ENCODE assay signal across 9 mouse cellular contexts in the genomic region with DNA sequence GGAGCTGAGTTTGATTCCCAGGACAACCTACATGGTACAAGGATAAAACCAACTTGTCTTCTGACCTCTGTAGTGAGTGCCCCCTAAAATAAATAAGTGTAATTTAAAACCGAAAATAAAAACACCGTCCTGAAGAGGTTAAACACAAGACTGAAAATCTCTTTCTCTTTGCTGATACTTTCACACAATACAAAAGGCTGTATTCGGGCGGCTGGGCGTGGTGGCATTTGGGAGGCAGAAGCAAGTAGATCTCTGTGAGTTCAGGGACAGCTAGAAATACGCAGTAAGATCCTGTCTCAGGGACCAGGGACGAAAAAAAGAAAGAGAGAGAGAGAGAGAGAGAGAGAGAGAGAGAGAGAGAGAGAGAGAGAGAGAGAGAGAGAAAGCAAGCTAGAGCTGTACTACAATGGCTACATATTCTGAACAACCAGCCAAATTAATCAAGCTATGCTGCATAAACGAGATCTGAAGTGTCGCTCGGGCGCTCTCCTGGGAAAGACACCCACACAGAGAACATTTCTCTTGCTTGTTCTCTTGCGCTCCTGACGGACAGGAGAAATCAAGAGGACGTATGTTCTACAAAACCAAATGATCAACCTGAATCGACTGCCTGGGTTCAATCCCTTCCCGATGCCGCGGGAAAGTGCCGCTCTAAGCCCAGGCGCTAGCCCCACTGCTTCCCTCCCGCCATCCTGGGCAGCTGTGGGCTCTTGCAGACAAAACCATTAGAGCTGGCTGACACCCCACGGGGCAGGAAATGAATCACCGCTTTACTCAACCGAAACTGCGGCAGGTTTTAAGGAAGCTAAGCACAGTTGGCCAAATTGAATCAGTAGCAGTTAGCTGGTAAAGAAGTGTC. TPM values are rescaled to one million over a fixed set of nuclear protein-coding genes. Genes with fewer than 3 reads are reported as not detected.
DNase-seq lines count a peak whose midpoint lies in the region; ATAC-seq lines count a peak whose summit lies in the region.
"Had no signal": no experiment of that assay in that cellular context is flagged by ENCODE, and none has a peak within 500 bp of the region (broad histone marks: within the 10 kb centered on the region; RNA-seq: fewer than 3 reads in every experiment).

No protein-coding gene starts in this region.

- peak overlapping the region; percentile 53 for H3K4me3 ChIP-seq in embryonic facial prominence, embryonic 10.5 days
- H3K4me3 ChIP-seq in limb, embryonic 13.5 days, result peak overlapping the region; percentile 36
- peak overlapping the region; percentile 24 for H3K4me3 ChIP-seq in midbrain, embryonic 14.5 days (replicated peaks; ENCODE audit: low read depth, low read length)

- peak; percentile 60 to 63 for DNase-seq in left cerebral cortex, adult 18-20 months (ENCODE audit: low spot score in 2 of 2)
- no peak for DNase-seq in left cerebral cortex, adult 11 months (ENCODE audit: low spot score)
- peak; percentile 65 for DNase-seq in embryonic facial prominence, embryonic 10.5 days (ENCODE audit: low spot score)
- peak; percentile 83 to 86 for DNase-seq in heart, adult 18-20 months
- peak; percentile 61 for DNase-seq in kidney, adult 18-20 months
- DNase-seq in midbrain, embryonic 14.5 days, result peak; percentile 78
- peak; percentile 61 to 80 for DNase-seq in spleen, postnatal 4 days (ENCODE audit: low spot score in 2 of 2)

- ATAC-seq in limb, embryonic 13.5 days (ENCODE audit: low FRiP score, low read depth), result 0 out of 2 replicates have a peak, but pooled peaks have one; percentile 32
- ATAC-seq in midbrain, embryonic 14.5 days (ENCODE audit: low FRiP score, low TSS enrichment), result 0 out of 2 replicates have a peak, but pooled peaks have one; percentile 58

- peak overlapping the region; percentile 68 for H3K4me2 ChIP-seq in limb, embryonic 13.5 days (replicated peaks)
- peak overlapping the region; percentile 56 for H3K4me2 ChIP-seq in midbrain, embryonic 14.5 days (ENCODE audit: low read length)

- H3K27me3 ChIP-seq in embryonic facial prominence, embryonic 10.5 days (replicated peaks; ENCODE audit: low read depth, poor library complexity, severe bottlenecking), result no peaks in the 10 kb centered on the region
- H3K27me3 ChIP-seq in limb, embryonic 13.5 days, result no peaks in the 10 kb centered on the region
- H3K27me3 ChIP-seq in midbrain, embryonic 14.5 days (ENCODE audit: control insufficient read depth, insufficient read depth, low read length), result no peaks in the 10 kb centered on the region

- peak overlapping the region; percentile 57 for H3K9ac ChIP-seq in limb, embryonic 13.5 days
- H3K9ac ChIP-seq in midbrain, embryonic 14.5 days (replicated peaks; ENCODE audit: low read length), result peak overlapping the region; percentile 49; the same call in 1 of the 2 replicates

- H3K9me3 ChIP-seq in embryonic facial prominence, embryonic 10.5 days, result no peaks in the 10 kb centered on the region
- H3K9me3 ChIP-seq in limb, embryonic 13.5 days, result no peaks in the 10 kb centered on the region
- no peaks in the 10 kb centered on the region for H3K9me3 ChIP-seq in midbrain, embryonic 14.5 days (ENCODE audit: control insufficient read depth, low read length)
- H3K9me3 ChIP-seq: G1E had no signal

- peak overlapping the region; percentile 69 for H3K27ac ChIP-seq in embryonic facial prominence, embryonic 10.5 days (replicated peaks)
- no peak overlapping the region for H3K27ac ChIP-seq in limb, embryonic 13.5 days
- peak overlapping the region; percentile 72 for H3K27ac ChIP-seq in midbrain, embryonic 14.5 days (replicated peaks; ENCODE audit: low read depth, low read length)

- H3K36me3 ChIP-seq in embryonic facial prominence, embryonic 10.5 days (replicated peaks), result no peaks in the 10 kb centered on the region
- no peaks in the 10 kb centered on the region for H3K36me3 ChIP-seq in limb, embryonic 13.5 days
- H3K36me3 ChIP-seq in midbrain, embryonic 14.5 days (ENCODE audit: control insufficient read depth, insufficient read depth, low read length), result no peaks in the 10 kb centered on the region
- H3K36me3 ChIP-seq: G1E had no signal

- H3K4me1 ChIP-seq in embryonic facial prominence, embryonic 10.5 days, result peaks cover 67% of the 10 kb centered on the region
- H3K4me1 ChIP-seq in limb, embryonic 13.5 days, result peaks cover 27% of the 10 kb centered on the region
- H3K4me1 ChIP-seq in midbrain, embryonic 14.5 days (ENCODE audit: control insufficient read depth, insufficient read depth, low read length), result peaks cover 38% of the 10 kb centered on the region

- WGBS in embryonic facial prominence, embryonic 10.5 days, result 11% methylated on average over 25 of the region's 25 CpGs
- WGBS in limb, embryonic 13.5 days, result 12% methylated on average over 25 of the region's 25 CpGs
- WGBS in midbrain, embryonic 14.5 days, result 6% methylated on average over 25 of the region's 25 CpGs

RNA-seq across cellular contexts. Expression of gene Maml3, which starts 35.3 kb away (rescaled TPM):
- 1 to 10 TPM; 7.0 to 9.0 TPM for total RNA-seq in left cerebral cortex, adult 18-20 months (2021)
- 5.5 and 6.0 TPM in 2 replicates for polyA plus RNA-seq in embryonic facial prominence, embryonic 10.5 days (2016; fragmentation: Nextera tagmentation; extraction: Ambion mirVana)
- 1 to 10 TPM; 2.3 to 2.9 TPM for total RNA-seq in heart, adult 18-20 months (2021)
- polyA plus RNA-seq in limb, embryonic 13.5 days (2015; fragmentation: Nextera tagmentation; extraction: Ambion mirVana), result 5.1 and 5.3 TPM in 2 replicates
- polyA plus RNA-seq in midbrain, embryonic 14.5 days (2014; fragmentation: Nextera tagmentation; extraction: Ambion mirVana), result 8.4 and 10.3 TPM in 2 replicates
